16 mouse cellular contexts compared by ENCODE assay signal in the genomic region with DNA sequence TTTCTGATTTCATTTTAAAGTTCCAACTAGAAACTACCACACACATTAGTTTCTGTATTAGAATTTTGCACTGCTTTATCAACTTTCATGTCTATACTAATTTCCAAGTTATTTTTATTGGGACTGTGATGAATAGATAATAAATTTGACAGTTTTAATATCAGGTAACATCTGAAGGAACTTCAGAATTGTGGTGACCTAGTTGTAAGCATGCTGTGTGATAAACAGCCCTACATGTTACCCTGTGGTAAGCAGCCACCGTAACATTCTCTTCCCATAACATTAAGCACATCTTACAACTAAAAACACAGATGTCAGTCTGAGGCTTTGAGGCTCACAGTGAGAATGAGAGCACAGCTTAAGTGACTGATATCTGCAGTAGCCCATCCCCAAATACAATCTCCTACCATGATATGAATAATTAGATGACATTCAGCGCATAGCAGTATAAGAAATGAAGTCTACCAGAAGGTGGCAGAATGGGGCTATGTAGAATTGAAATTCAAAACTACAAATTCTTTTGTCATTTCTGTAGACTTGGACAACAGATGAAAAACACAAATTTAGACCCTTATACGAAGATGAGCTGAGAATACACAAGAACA. TPM values are rescaled to one million over a fixed set of nuclear protein-coding genes. Genes with fewer than 3 reads are reported as not detected.
DNase-seq lines count a peak whose midpoint lies in the region; ATAC-seq and TF ChIP-seq lines count a peak whose summit lies in the region.
"Had no signal": no experiment of that assay in that cellular context is flagged by ENCODE, and none has a peak within 500 bp of the region (broad histone marks: within the 10 kb centered on the region; RNA-seq: fewer than 3 reads in every experiment).

No protein-coding gene starts in this region.

- no peak overlapping the region for H3K4me2 ChIP-seq in intestine, postnatal 0 days (replicated peaks; ENCODE audit: low read depth)
- no peak overlapping the region for H3K4me2 ChIP-seq in intestine, embryonic 16.5 days (ENCODE audit: low read depth, low read length)
- no peak overlapping the region for H3K4me2 ChIP-seq in hindbrain, embryonic 14.5 days (replicated peaks)

- TF ChIP-seq CTCF in intestine, postnatal 0 days (IDR thresholded peaks at IDR 0.05; ENCODE audit: low read depth) = peak; percentile 56

- ATAC-seq in intestine, postnatal 0 days = no peak
- ATAC-seq in intestine, embryonic 16.5 days = no peak
- ATAC-seq in hindbrain, embryonic 14.5 days (ENCODE audit: low FRiP score) = no peak

- H3K9ac ChIP-seq in intestine, postnatal 0 days (ENCODE audit: low read depth, low read length) = no peak overlapping the region
- H3K9ac ChIP-seq in intestine, embryonic 16.5 days (ENCODE audit: low read depth, low read length) = no peak overlapping the region
- H3K9ac ChIP-seq in hindbrain, embryonic 14.5 days = no peak overlapping the region

- H3K4me1 ChIP-seq in intestine, postnatal 0 days (replicated peaks; ENCODE audit: control insufficient read depth, insufficient read depth, low read length) = no peaks in the 10 kb centered on the region
- no peaks in the 10 kb centered on the region for H3K4me1 ChIP-seq in intestine, embryonic 16.5 days (ENCODE audit: control insufficient read depth, insufficient read depth, low read length)
- no peaks in the 10 kb centered on the region for H3K4me1 ChIP-seq in hindbrain, embryonic 14.5 days (replicated peaks; ENCODE audit: control insufficient read depth, insufficient read depth, low read length)
- H3K4me1 ChIP-seq: limb, embryonic 10.5 days had no signal

- 82% methylated on average over 3 of the region's 3 CpGs for WGBS in intestine, postnatal 0 days
- 82% methylated on average over 3 of the region's 3 CpGs for WGBS in intestine, embryonic 16.5 days
- WGBS in hindbrain, embryonic 14.5 days = 86% methylated on average over 3 of the region's 3 CpGs

- DNase-seq in lung, postnatal 10 days = peak; percentile 24
- DNase-seq in lung, postnatal 4 days = no peak
- peak; percentile 46 for DNase-seq in adipocyte (ENCODE audit: low spot score)
- DNase-seq in splenic B cell, adult 2 months (ENCODE audit: low read depth, low spot score) = peak; percentile 26
- no peak for DNase-seq in hindbrain, embryonic 14.5 days (ENCODE audit: low spot score)
- DNase-seq in heart, postnatal 25 days (ENCODE audit: low spot score) = no peak
- DNase-seq: gastrocnemius, postnatal 25 days; heart, postnatal 14 days; kidney, adult 11 months; layer of hippocampus, adult 9-11 months; spleen, adult 18-20 months; thymus, adult 18-20 months had no signal

- intact Hi-C loops in heart, postnatal 25 days (cut with DNase I) = loop anchor here (1.0 to 5.0 kb wide), 2 partner anchors 105 to 123 kb away; no protein-coding TSS in a partner anchor

- no peak overlapping the region for H3K4me3 ChIP-seq in intestine, postnatal 0 days (ENCODE audit: low read depth, low read length)
- no peak overlapping the region for H3K4me3 ChIP-seq in intestine, embryonic 16.5 days (ENCODE audit: low read length)
- H3K4me3 ChIP-seq in hindbrain, embryonic 14.5 days (replicated peaks; ENCODE audit: low read length) = no peak overlapping the region
- H3K4me3 ChIP-seq: erythroblast, embryonic 14.5 days; limb, embryonic 10.5 days had no signal

- H3K36me3 ChIP-seq in intestine, postnatal 0 days (ENCODE audit: control insufficient read depth, insufficient read depth) = no peaks in the 10 kb centered on the region; the same call in 1 of the 2 replicates
- no peaks in the 10 kb centered on the region for H3K36me3 ChIP-seq in intestine, embryonic 16.5 days (ENCODE audit: control insufficient read depth, insufficient read depth, low read length)
- H3K36me3 ChIP-seq in splenic B cell, adult 2 months (ENCODE audit: control insufficient read depth, insufficient read depth, low read length, poor library complexity, severe bottlenecking) = no peaks in the 10 kb centered on the region
- no peaks in the 10 kb centered on the region; the same call in 1 of the 2 replicates for H3K36me3 ChIP-seq in hindbrain, embryonic 14.5 days (replicated peaks; ENCODE audit: control insufficient read depth, insufficient read depth)

- no peak overlapping the region for H3K27ac ChIP-seq in intestine, postnatal 0 days (ENCODE audit: low read depth, low read length)
- no peak overlapping the region for H3K27ac ChIP-seq in intestine, embryonic 16.5 days (ENCODE audit: low read length)
- no peak overlapping the region for H3K27ac ChIP-seq in hindbrain, embryonic 14.5 days
- H3K27ac ChIP-seq: limb, embryonic 10.5 days had no signal

- no peaks in the 10 kb centered on the region for H3K27me3 ChIP-seq in intestine, postnatal 0 days (replicated peaks; ENCODE audit: control insufficient read depth, insufficient read depth, low read length)
- no peaks in the 10 kb centered on the region for H3K27me3 ChIP-seq in intestine, embryonic 16.5 days (replicated peaks; ENCODE audit: control insufficient read depth, insufficient read depth, low read length)
- H3K27me3 ChIP-seq in splenic B cell, adult 2 months (ENCODE audit: control insufficient read depth, insufficient read depth, low read length, poor library complexity, severe bottlenecking) = no peaks in the 10 kb centered on the region
- no peaks in the 10 kb centered on the region for H3K27me3 ChIP-seq in hindbrain, embryonic 14.5 days (ENCODE audit: control insufficient read depth, insufficient read depth, low read length)

- H3K9me3 ChIP-seq in intestine, postnatal 0 days (ENCODE audit: control insufficient read depth) = no peaks in the 10 kb centered on the region
- H3K9me3 ChIP-seq in intestine, embryonic 16.5 days (ENCODE audit: control insufficient read depth, low read length) = no peaks in the 10 kb centered on the region
- no peaks in the 10 kb centered on the region for H3K9me3 ChIP-seq in hindbrain, embryonic 14.5 days (ENCODE audit: control insufficient read depth, low read length)
- H3K9me3 ChIP-seq: limb, embryonic 10.5 days had no signal

RNA-seq across cellular contexts. Expression of a gene that starts 20.5 kb away (rescaled TPM):
- 25.3 and 27.0 TPM in 2 replicates for polyA plus RNA-seq in intestine, postnatal 0 days (2015; fragmentation: Nextera tagmentation; extraction: Ambion mirVana)
- polyA plus RNA-seq in intestine, embryonic 16.5 days (2015; fragmentation: Nextera tagmentation; extraction: Ambion mirVana) = 34.4 and 38.3 TPM in 2 replicates
- 216 and 258 TPM in 2 replicates for polyA plus RNA-seq in hindbrain, embryonic 14.5 days (2014; fragmentation: Nextera tagmentation; extraction: Ambion mirVana)
- 10 to 100 TPM; 61.9 to 64.4 TPM for total RNA-seq in heart, postnatal 25 days (2021)

RNA-seq across cellular contexts. Expression of a gene that starts 59.9 kb away (rescaled TPM):
- polyA plus RNA-seq in intestine, postnatal 0 days (2015; fragmentation: Nextera tagmentation; extraction: Ambion mirVana) = 1.5 and 1.6 TPM in 2 replicates
- 1.6 and 1.9 TPM in 2 replicates for polyA plus RNA-seq in intestine, embryonic 16.5 days (2015; fragmentation: Nextera tagmentation; extraction: Ambion mirVana)
- 8.8 and 10.2 TPM in 2 replicates for polyA plus RNA-seq in hindbrain, embryonic 14.5 days (2014; fragmentation: Nextera tagmentation; extraction: Ambion mirVana)
- total RNA-seq in heart, postnatal 25 days (2021) = 1 to 10 TPM; 3.3 to 4.7 TPM
- polyA plus RNA-seq: erythroblast, embryonic 14.5 days had no signal

Comparison
In these comparisons a context has a peak if more than half of its experiments do, and no peak if none do; other contexts are left out.
1. DNase-seq: peak in lung, postnatal 10 days (single experiment), adipocyte (single experiment) and splenic B cell, adult 2 months (single experiment); none in lung, postnatal 4 days (0 of 2), hindbrain, embryonic 14.5 days (single experiment) and heart, postnatal 25 days (single experiment).